8 mouse cellular contexts compared by ENCODE assay signal in genomic region chr3:96219661-96220130, GRCm38 (mm10). TPM values are rescaled to one million over a fixed set of nuclear protein-coding genes. Genes with fewer than 3 reads are reported as not detected.
DNase-seq lines count a peak whose midpoint lies in the region; TF ChIP-seq lines count a peak whose summit lies in the region.

Bola1 (minus strand) TSS chr3:96219709.
Hist2h2ab (plus strand) TSS chr3:96219865.

- peak within 1 kb of the TSS; percentile 69 for H3K4me3 ChIP-seq in cortical plate, adult 2 months (ENCODE audit: insufficient read depth, low read length)
- H3K4me3 ChIP-seq in left cerebral cortex, adult 2 months: peak within 1 kb of the TSS; percentile 77
- peak within 1 kb of the TSS; percentile 74 for H3K4me3 ChIP-seq in macrophage (ENCODE audit: inconsistent target)

- TF ChIP-seq POLR2A in cortical plate, adult 2 months (IDR thresholded peaks at IDR 0.05; ENCODE audit: extremely low read depth, insufficient read depth, low read length): peak; percentile 78

- peaks cover 3% of the 10 kb centered on the region; the same call in 1 of the 2 replicates for H3K4me1 ChIP-seq in cortical plate, adult 2 months (ENCODE audit: control insufficient read depth, insufficient read depth, low read length)

- TF ChIP-seq CTCF in cortical plate, adult 2 months (IDR thresholded peaks at IDR 0.05; ENCODE audit: extremely low read depth, insufficient read depth, low read length): no peak
- TF ChIP-seq CTCF in left cerebral cortex, adult 2 months (IDR thresholded peaks at IDR 0.05): no peak

- H3K27ac ChIP-seq in cortical plate, adult 2 months (ENCODE audit: insufficient read depth, low read length): peak within 1 kb of the TSS; percentile 94
- H3K27ac ChIP-seq in left cerebral cortex, adult 2 months: peak within 1 kb of the TSS; percentile 98
- H3K27ac ChIP-seq in macrophage: peak within 1 kb of the TSS; percentile 95

- H3K79me2 ChIP-seq in macrophage (ENCODE audit: inconsistent target): peaks cover 31% of the 10 kb centered on the region

- H3K36me3 ChIP-seq in macrophage (ENCODE audit: inconsistent target): no peaks in the 10 kb centered on the region

- intact Hi-C loops in left cerebral cortex, adult 2 months (cut with DNase I): loop anchor here (2.0 to 5.0 kb wide), 2 partner anchors 43 to 152 kb away; partner anchors contain the start of gene Hist2h4

- 0% methylated on average over 31 of the region's 37 CpGs for WGBS in macrophage (ENCODE audit: missing documents)

- peak; percentile 88 for DNase-seq in adipocyte (ENCODE audit: low spot score)
- peak; percentile 41 to 64 for DNase-seq in gastrocnemius, adult 8-10 months (ENCODE audit: low spot score in 2 of 2)
- DNase-seq in hindlimb bud, embryonic 11.5 days (ENCODE audit: extremely low spot score, low read depth, low spot score): peak; percentile 90
- peak; percentile 75 to 76 for DNase-seq in left cerebral cortex, adult 2 months (ENCODE audit: extremely low spot score in 1 of 2, low spot score in 2 of 2)
- DNase-seq in right cerebral cortex, adult 2 months (ENCODE audit: low spot score in 2 of 2): peak; percentile 74 to 84
- DNase-seq in urinary bladder, postnatal 10 days (ENCODE audit: low spot score): peak; percentile 17

RNA-seq across cellular contexts. Expression of gene Bola1, which starts in this region (rescaled TPM):
- 29.4 and 29.9 TPM in 2 replicates for polyA plus RNA-seq in cortical plate, adult 2 months (2012; rRNA removed)
- total RNA-seq in gastrocnemius, adult 8-10 months (2022): 10 to 100 TPM; 21.8 to 30.6 (median 25.6) TPM
- total RNA-seq in left cerebral cortex, adult 2 months (2021): 10 to 100 TPM; 14.8 to 15.1 TPM
- total RNA-seq in macrophage (2018; cell fraction: chromatin; rRNA removed): 1 to 10 TPM in 9 of 26 experiments, not detected in 17; 1.0 to 4.6 (median 3.0) TPM
- 10 to 100 TPM in 21 of 26 experiments, 1 to 10 TPM in 5; 7.3 to 20.6 (median 13.0) TPM for total RNA-seq in macrophage (2018; cell fraction: cytosol; rRNA removed)
- total RNA-seq in macrophage (2018; cell fraction: nucleus; rRNA removed): 1 to 10 TPM in 21 of 26 experiments, under 1 TPM in 1, not detected in 4; 0.85 to 9.4 (median 2.4) TPM
- 5.3 to 18.4 TPM (median 17.6 TPM) in 3 replicates for polyA plus RNA-seq in macrophage (2018)

RNA-seq across cellular contexts. Expression of gene Hist2h2ab, which starts in this region (rescaled TPM):
- polyA plus RNA-seq in cortical plate, adult 2 months (2012; rRNA removed): 1.3 and 2.7 TPM in 2 replicates
- total RNA-seq in gastrocnemius, adult 8-10 months (2022): 1 to 10 TPM in 2 of 4 experiments, under 1 TPM in 1, not detected in 1; 0.65 to 2.3 (median 1.3) TPM
- 10 to 100 TPM; 10.4 to 10.8 TPM for total RNA-seq in left cerebral cortex, adult 2 months (2021)
- 1 to 10 TPM in 10 of 26 experiments, not detected in 16; 3.3 to 9.5 (median 4.8) TPM for total RNA-seq in macrophage (2018; cell fraction: chromatin; rRNA removed)
- total RNA-seq in macrophage (2018; cell fraction: cytosol; rRNA removed): 1 to 10 TPM in 22 of 26 experiments, under 1 TPM in 3, not detected in 1; 0.75 to 6.4 (median 2.1) TPM
- 1 to 10 TPM in 16 of 26 experiments, not detected in 10; 2.0 to 9.6 (median 4.5) TPM for total RNA-seq in macrophage (2018; cell fraction: nucleus; rRNA removed)
- not detected in 3 replicates for polyA plus RNA-seq in macrophage (2018)

Comparison
In these comparisons a context has a peak if more than half of its experiments do, and no peak if none do; other contexts are left out.
1. Peak in every context shown above with its lines: DNase-seq, H3K4me3 ChIP-seq and H3K27ac ChIP-seq.
2. DNase-seq: peak in every context shown above with its lines; median percentile 90 in hindlimb bud, embryonic 11.5 days; 88 in adipocyte; 79 in right cerebral cortex, adult 2 months; 76 in left cerebral cortex, adult 2 months; 52 in gastrocnemius, adult 8-10 months; 17 in urinary bladder, postnatal 10 days.